Mouse (Mus musculus): ENCODE measurements around the gene Ttc28.

Ttc28 gene

DNA sequence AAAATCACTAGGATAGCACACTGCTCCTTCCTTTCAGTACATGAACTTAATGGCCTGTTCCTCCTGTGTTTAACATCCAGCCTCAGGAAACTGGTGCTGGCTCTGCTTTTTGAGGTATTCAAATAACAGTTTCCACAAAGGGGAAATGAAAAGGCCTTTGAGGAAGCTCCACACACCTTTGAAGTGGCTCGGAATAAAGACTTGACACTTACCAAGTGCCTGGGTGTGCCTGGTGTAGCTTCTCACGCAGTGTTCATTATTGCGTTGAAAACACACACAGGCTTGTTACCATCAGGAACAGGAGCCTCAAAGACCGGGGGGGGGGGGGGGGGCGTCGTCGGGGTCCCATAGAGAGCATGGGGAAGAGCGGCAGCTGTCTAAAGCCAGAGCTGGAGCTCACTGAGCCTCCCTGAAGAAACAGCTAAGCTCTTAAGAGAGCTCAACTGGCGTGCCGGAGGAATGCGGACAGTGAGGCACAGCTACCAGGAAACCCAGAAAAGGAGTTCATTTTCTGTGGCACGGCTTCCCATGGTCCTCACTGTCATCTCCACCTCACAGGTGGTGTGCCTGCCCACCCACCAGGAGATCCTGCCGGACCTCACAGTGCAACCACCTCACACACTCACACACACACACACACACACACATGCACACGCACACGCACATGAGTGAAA, 320.7 kb downstream of the Ttc28 start:
- no peak for DNase-seq (ENCODE audit: extremely low read depth, low read depth, low spot score)

- peak; percentile 74 for DNase-seq (ENCODE audit: extremely low read depth, low read depth, low spot score)
These were observed 321.5 kb downstream of the Ttc28 start for GRCm38 (mm10) chr5:111200915-111201610.

GRCm38 (mm10) chr5:111204221-111204620, 324.6 kb downstream of the Ttc28 start:
- DNase-seq (ENCODE audit: extremely low read depth, low read depth, low spot score): no peak

GRCm38 (mm10) chr5:111204976-111205586, 325.5 kb downstream of the Ttc28 start:
- no peak for DNase-seq (ENCODE audit: extremely low read depth, low read depth, low spot score)

GRCm38 (mm10) chr5:111205817-111206216, 326.2 kb downstream of the Ttc28 start:
- no peak for DNase-seq (ENCODE audit: extremely low read depth, low read depth, low spot score)

DNA sequence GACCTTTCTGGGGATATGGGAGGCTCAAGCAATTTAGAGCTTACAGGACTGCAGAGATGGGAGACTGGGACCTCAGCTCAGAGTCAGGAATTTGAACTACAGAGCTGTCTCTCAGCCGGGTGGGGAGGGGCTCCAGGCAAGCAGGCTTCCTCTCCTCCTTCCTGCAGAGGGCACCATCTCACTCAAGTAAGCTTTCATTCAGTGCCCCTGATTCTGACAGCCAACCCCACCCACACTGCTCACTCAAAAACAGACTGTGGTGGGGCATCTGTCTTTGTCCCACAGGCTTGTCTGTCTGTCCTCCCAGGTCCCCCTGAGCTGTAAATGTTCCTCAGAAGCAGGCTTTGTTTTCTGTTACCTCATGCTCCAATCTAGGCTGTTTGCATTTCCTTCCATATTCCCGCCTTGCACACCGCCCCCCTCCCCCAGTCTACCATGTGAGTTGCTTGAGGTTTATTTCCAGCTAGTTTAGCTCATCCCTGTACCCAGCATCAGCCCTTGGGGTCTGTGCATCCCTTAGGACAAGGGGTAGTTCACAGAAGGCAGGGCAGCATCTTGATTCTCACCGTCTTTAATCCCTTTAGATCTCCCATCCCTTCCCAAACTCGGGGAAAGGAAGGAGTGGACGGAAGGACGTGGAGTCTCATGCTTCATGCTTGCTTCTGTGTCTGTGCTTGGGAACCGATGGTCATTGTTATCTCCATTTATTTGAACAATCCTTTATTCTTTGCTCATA, 328.5 kb downstream of the Ttc28 start:
- DNase-seq (ENCODE audit: extremely low read depth, low read depth, low spot score): no peak

GRCm38 (mm10) chr5:111208660-111208969, 329.0 kb downstream of the Ttc28 start:
- DNase-seq (ENCODE audit: extremely low read depth, low read depth, low spot score): no peak

DNA sequence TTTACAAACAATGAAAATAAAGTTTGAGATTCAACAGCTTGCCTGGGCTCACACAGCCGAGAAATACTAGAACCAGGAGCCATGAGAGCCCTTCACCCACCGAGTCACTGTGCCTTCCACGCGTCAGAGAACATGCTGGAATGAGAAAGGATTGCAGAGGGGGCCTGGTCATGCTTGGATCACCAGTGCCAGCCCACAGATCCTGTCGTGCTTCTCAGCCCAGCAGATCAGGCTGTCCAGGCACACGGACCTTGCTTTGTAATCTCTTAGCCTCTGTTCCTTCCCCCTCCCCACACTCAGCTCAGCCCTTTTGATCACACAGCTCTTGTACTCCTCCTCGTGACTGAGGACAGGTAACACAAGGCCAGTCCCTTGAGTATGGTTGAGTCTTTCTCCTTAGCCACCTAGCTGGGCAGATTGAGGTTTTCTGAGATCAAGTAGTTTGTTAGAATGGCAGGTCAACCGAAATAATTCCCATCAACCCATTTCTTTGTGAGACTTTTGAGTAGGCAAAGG, 334.4 kb downstream of the Ttc28 start:
- no peak for DNase-seq (ENCODE audit: extremely low read depth, low read depth, low spot score)

GRCm38 (mm10) chr5:111214890-111215289, 335.3 kb downstream of the Ttc28 start:
- DNase-seq (ENCODE audit: extremely low read depth, low read depth, low spot score): no peak

DNA sequence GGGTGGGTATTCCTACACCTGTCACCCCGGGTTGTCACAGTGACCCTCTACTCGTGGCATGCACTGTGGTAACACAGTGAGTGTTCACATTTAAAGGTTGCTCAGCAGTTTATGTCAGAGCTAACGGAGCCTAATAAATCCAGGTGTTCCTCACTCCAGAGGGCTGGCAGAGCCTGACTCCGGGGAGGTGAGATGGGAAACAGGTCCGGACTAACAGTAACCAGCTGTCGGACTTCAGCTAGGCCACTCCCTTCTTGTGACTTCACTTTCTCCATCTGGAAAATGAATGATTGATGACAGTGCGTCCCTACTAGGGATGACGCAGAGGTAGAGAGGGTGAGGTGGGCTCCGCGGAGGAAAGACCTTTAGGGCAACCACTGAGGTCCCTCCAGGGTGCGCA, 336.1 kb downstream of the Ttc28 start:
- DNase-seq (ENCODE audit: extremely low read depth, low read depth, low spot score): no peak

- DNase-seq (ENCODE audit: extremely low read depth, low read depth, low spot score): no peak
These were observed 336.6 kb downstream of the Ttc28 start for GRCm38 (mm10) chr5:111216166-111216565.

GRCm38 (mm10) chr5:111217447-111218110, 338.0 kb downstream of the Ttc28 start:
- no peak for DNase-seq (ENCODE audit: extremely low read depth, low read depth, low spot score)

DNA sequence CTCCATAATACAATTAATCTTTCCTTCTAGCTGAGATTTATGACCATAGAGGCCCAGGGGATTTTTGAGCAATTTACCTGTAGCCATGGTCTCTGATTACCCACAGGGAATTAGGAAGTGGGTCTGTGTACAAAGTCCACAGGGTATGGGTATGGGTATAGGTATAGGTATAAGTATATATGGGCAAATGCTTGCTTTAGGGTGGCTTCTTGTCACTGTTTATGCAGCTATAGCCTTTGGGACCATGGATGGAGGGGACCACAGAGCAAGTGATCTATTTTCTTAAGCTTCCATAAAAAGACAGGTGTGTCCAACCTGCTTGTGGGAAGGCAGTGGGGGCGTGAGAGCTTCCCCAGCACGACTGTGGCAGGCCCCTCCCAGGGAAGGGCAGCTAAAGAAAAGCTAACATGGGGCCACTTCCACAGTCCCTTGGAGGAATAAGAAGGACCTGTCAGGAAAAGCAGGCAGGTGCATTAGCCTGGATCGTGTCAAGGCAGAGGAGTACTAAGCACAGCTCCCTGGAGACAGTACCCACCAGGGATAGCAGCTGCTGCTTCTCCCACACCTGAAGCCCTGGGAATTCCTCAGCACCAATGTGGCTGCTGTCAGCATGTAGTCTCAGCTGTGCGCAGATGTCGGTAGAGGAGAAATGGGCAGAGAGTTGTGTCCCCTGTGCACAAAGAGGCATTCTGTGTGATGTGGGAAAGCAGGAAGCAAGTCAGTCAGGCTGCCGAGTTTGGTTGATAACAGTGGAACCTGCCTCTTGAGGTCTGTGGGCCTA, 338.7 kb downstream of the Ttc28 start:
- no peak for DNase-seq (ENCODE audit: extremely low read depth, low read depth, low spot score)

GRCm38 (mm10) chr5:111218998-111219397, 339.4 kb downstream of the Ttc28 start:
- DNase-seq (ENCODE audit: extremely low read depth, low read depth, low spot score): no peak

DNA sequence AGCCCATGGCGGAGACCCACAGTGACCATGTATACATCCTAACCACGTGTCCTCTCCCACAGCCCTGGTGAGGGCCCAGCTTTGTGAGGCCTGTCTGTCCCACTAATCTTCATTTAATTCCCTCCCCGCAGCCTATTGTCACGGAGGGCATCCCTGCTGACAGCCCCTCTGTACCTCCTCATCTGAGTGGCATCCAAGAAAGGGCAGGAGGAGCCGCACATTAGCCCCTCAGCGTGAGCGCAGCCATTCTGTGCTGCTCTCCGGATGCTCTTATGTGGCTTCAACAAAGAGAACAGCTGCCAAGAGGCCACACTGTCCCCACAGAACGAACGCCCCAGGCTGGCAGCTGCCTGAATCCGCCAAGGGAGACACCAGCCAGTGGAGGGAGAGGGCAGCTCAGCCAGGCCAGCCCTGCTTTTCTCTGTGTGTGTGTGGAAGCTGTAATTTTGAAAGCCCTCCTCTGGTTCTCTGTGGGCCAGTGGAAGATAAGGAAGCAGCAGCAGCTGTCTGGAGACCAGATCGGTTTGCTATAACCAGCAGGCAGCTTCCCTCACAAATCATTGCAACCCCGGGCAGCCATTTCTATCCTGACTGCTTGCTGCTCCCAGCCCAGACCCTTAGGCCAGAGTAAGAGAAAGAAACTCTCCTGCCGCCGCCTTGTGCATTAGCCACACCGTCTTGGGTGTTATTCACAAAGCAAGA, 341.2 kb downstream of the Ttc28 start:
- no peak for DNase-seq (ENCODE audit: extremely low read depth, low read depth, low spot score)

DNA sequence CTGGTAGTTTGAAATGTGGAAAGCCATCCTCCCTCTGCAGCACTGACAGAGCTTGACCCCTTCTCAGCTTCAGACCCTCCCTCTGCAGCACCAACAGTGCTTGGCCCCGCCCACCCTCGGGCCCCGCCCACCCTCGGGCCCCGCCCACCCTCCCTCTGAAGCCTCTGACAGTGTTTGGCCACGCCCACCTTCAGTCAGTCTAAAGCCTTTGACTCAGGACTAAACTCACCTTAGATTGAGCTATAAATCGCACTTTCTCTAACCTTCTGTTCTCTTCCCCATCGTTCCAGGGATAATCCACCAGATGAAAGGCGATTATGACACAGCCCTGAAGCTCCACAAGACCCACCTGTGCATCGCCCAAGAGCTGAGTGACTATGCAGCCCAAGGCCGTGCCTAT, 343.2 kb downstream of the Ttc28 start:
- no peak for DNase-seq (ENCODE audit: extremely low read depth, low read depth, low spot score)

DNA sequence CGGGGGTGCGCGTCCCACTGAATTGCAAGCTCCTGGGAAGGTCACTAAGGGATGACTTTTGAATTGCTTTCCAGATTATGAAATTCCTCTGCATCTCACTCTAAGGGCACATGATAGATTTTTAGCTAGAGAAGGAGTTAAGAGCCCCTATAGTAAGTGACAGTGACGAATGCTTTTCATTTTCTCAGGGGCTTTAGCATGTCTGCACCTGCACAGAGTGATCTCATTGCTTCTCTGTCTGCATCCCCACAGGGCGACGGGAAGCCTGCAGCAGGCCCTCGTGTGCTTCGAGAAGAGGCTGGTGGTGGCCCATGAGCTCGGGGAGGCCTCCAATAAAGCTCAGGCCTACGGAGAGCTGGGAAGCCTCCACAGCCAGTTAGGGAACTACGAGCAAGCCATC, 345.7 kb downstream of the Ttc28 start:
- no peak for DNase-seq (ENCODE audit: extremely low read depth, low read depth, low spot score)

DNA sequence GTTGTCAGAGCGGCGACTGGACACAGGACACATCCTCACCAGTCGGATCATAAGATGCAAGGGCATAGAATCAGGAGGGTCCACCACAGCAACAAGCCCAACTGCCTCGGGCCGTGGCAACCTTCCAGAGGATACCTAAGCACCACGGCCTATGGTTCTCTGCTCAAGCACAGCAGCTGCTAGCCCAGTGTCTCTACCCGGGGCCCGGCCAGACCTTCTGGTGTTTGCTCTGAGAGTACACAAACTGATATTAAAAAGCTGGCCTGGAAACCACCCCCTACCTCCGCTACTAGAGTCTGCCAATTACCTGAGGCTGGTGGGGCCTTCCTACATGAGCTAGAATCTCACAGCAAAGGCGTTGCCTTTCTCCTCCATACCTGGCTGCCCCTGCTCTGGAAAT, 346.9 kb downstream of the Ttc28 start:
- DNase-seq (ENCODE audit: extremely low read depth, low read depth, low spot score): no peak

- DNase-seq (ENCODE audit: extremely low read depth, low read depth, low spot score): no peak
These were observed 348.2 kb downstream of the Ttc28 start for GRCm38 (mm10) chr5:111227850-111228249.

Data from fat pad, adult 2 months (tissue).